Mouse (Mus musculus) kidney, adult 2 months (tissue): ENCODE data around the gene Ap2a2.
"Not testable (repeated sequence)": the region's sequence is repeated elsewhere in the genome, so short reads cannot be mapped to it uniquely, and the experiment has no call there.

ENCODE experiments used
- CTCF ChIP-seq: fragments of 200-500 bp; conservative IDR thresholded peaks from 2 replicates; pipeline ENCODE4 v1.5.1; 2011; ENCODE audit warnings: low read depth, mild to moderate bottlenecking, control low read depth, low read length, moderate library complexity, mixed read lengths; ENCODE audit not compliant: insufficient read depth, insufficient read length
- POLR2A ChIP-seq: fragments of 200-500 bp; IDR thresholded peaks from one replicate; pipeline ENCODE4 v1.6.1; 2011; ENCODE audit warnings: low read depth, low read length, control low read depth

DNA sequence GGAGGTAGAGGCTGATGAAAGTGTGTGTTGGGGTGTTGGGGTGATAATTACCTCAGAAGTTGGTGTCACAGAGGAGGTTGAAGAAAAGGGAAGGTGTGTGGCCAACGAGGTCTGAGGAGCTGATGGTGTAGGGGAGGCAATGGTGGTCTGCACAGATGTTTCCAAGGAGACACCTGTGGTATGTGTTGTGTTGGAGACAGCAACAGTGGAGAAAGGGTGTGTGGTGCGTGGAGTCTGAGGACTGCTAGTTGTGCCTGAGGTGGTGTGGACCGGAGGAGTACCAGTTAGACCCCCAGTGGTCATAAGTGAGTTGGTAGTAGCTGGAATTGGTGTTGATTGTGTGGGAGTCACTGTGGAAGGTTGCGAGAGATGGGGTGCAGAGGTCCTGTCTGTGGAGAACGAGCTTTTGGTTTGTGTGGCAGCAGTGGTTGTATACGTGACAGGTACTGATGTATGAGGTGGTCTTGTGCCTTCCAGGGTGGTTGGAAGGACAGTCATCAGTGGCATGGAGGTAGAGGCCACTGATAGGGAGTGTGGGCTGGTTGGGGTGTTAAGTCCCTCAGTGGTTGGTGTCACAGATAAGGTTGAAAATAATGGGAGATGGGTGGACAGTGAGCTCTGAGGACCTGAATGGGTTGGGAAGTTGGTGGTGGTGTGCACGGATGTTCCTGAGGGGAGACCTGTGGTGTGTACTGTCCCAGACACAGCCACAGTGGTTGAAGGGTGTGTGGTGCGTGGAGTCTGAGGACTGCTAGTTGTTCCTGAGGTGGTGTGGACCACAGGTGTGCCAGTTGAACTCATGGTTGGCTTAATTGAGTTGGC lies 76.8 kb downstream of the Ap2a2 start:
- TF ChIP-seq POLR2A, CTCF: not testable (repeated sequence)
